Mouse (Mus musculus): ENCODE data around the gene Olfr690.

GRCm38 (mm10) chr7:105325302-105325701, 8.6 kb downstream of the Olfr690 start:
- TF ChIP-seq CTCF (IDR thresholded peaks at IDR 0.05; ENCODE audit: borderline replicate concordance, insufficient read depth, low read depth, low read length) (no peak), POLR2A (IDR thresholded peaks at IDR 0.05; ENCODE audit: borderline replicate concordance, insufficient read depth, low read length) (no peak)

All from cerebellum, adult 2 months (tissue).